Mouse (Mus musculus) kidney, adult 2 months (tissue): ENCODE results near the gene Tnrc18.

Experiments
- CTCF ChIP-seq: fragments of 200-500 bp; conservative IDR thresholded peaks from 2 replicates; pipeline ENCODE4 v1.5.1; 2011; ENCODE audit warnings: low read depth, mild to moderate bottlenecking, control low read depth, low read length, moderate library complexity, mixed read lengths; ENCODE audit not compliant: insufficient read depth, insufficient read length
- POLR2A ChIP-seq: fragments of 200-500 bp; IDR thresholded peaks from one replicate; pipeline ENCODE4 v1.6.1; 2011; ENCODE audit warnings: low read depth, low read length, control low read depth

DNA sequence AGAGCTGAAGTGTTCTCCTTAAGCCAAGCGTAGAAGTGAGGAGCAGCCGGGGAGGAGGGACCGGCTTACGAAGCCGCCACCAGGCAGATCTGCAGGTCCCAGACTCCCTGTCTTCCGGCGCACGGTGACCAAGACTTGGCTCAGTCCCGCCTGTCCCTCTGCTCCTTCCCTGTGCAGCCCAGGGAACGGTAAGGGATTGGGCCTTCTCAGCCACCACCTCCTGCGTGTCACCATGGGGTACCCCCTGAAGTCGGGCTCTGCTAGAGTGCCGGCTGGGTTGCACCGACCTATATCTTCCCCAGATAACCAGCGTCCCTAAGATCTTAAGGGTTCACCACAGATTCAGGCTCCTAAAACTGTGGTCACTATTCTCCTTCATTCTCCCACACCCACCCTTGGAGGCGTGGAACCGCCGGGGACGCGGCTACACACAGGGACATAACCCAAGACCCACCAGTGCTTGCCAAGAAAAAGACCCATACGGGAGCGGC lies 3.3 kb downstream of the Tnrc18 start:
- TF ChIP-seq POLR2A (no peak), CTCF (no peak)
